Mouse (Mus musculus) layer of hippocampus, adult 9-10 months (tissue): Measurements from ENCODE around the gene Kmt2e.
A peak's percentile ranks its signal among the peaks of the same experiment; 100 is the strongest.

ENCODE experiments used
- DNase-seq: peaks from one replicate; pipeline ENCODE4 v3.0.0; 2022; ENCODE audit warnings: low spot score

The Kmt2e gene

GRCm38 (mm10) chr5:23410718-23411101 is 23.5 kb upstream of the Kmt2e start:
- no peak for DNase-seq

DNA sequence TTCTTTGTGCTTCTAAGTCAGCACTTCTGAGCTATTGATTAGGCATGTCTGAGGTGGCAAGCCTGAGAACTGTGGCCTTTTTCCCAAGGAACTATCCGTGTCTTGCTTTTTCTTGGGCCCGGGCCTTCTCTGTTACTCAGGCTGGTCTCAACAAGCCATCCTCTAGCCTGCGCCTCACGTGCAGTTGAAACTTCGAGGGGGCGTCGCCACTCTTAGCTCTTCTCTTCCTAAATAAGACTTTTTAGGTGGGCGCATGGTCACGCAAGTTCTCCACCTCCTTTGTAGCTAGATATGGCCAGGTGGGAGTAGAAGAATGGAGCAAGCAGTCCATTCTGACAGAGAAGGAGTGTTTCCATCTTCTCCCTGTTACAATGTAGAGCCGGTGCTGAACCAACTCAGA is 22.6 kb upstream of the Kmt2e start:
- DNase-seq: no peak

GRCm38 (mm10) chr5:23412247-23412948 is 21.8 kb upstream of the Kmt2e start:
- no peak for DNase-seq

GRCm38 (mm10) chr5:23413058-23413457 is 21.2 kb upstream of the Kmt2e start:
- DNase-seq: no peak

GRCm38 (mm10) chr5:23413575-23414470 is 20.4 kb upstream of the Kmt2e start:
- no peak for DNase-seq

DNA sequence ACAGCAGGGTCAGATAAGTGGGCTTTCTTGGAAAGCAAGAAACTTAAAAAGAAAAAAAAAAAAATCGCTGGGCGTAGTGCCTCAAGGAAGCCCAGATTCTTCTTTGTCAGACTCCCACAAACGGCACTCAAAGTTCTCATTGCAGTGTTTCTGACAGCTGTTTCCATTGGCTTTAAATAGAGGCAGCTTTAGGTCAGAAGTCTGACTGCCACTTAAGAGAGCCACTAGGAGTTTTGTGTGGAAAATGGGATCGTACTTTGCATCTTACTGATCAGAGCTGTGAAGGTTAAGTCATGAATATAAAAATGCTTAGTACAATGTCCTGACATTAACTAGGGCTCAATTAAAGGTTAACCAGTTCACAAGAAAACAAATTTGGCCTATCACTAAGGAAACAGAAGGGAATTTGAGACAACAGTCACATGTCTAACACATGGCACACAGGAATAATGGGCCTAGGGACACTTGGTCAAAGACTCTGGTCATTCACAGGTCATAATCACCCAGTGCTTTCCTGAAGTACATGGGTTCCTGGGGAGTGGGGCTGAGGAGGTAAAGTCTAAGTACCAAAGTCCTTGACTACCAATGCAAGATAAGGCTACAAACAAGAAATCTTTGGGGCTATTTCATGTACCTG is 19.6 kb upstream of the Kmt2e start:
- no peak for DNase-seq

GRCm38 (mm10) chr5:23415571-23416285 is 18.5 kb upstream of the Kmt2e start:
- DNase-seq: peak; percentile 78

DNA sequence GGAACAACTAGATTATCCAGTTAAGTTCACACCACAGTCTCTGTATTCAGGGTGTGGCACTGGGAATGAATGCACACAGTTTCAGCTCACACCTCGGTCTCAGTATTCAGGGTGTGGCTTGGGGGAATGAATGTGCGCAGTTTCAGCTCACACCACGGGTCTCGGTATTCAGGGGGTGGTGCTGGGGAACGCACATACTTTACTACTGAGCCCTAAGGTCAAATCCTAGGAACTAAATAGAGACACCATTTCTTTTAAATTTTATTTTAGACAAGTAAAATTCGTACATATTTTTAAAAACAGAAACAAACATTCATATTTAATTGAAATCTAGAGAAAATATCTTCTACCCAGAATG is 18.0 kb upstream of the Kmt2e start:
- no peak for DNase-seq

DNA sequence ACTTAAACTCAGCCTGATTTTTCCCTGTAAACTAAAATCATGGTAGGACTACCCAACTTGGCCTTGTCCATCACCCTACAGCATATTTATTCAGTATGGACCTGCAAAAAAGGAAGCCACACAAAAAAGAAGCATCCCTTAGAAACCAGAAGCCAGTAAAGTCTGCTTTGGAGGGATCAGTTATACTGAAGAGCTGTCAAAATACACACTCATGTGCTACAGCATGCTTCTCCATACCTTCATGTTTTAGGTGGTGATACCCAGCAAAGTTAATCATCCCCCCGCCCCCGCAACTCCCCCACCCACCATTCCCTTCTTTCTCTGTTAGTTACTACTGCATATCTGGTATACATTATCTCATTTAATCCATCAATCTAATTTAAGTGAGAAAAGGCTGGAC is 16.5 kb upstream of the Kmt2e start:
- DNase-seq: no peak

- peak; percentile 50 for DNase-seq
Measured at GRCm38 (mm10) chr5:23418147-23418781, 16.0 kb upstream of the Kmt2e start.

DNA sequence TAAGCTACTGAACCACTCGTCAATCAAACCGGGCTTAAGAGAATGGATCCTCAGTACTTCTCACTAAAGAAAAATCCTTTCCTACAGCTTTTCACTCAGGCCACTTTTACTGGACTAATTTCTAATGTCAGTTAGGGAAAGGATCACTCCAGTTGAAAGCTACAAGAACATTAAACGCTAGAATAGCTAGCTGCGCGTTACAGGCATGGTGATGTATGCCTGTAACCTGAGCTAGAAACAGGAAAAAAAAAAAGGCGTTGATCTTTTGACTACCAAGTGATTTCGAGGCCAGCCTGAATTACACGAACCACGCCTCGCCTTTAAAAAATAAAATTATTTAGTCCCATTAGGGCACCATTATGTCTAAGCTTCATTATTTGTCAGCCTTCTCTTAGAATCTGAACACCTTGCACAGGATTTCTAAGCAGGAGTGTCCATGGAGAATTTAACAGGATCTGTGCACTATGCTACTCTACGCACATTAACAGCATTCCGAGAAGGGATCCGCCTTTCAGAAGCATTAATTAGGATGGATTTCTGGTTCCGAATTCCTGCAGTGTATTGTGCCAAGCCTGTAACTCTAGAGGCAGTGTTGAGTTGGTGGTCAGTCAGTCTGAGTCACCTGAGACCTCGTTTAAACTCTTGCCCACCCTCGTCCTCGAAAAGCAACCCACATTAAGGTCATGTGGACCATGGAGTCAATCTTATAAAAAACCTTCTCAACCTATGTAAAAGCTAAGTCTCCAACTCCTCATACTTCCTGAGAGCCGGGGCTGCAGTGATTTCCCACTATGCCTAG is 15.2 kb upstream of the Kmt2e start:
- DNase-seq: no peak

DNA sequence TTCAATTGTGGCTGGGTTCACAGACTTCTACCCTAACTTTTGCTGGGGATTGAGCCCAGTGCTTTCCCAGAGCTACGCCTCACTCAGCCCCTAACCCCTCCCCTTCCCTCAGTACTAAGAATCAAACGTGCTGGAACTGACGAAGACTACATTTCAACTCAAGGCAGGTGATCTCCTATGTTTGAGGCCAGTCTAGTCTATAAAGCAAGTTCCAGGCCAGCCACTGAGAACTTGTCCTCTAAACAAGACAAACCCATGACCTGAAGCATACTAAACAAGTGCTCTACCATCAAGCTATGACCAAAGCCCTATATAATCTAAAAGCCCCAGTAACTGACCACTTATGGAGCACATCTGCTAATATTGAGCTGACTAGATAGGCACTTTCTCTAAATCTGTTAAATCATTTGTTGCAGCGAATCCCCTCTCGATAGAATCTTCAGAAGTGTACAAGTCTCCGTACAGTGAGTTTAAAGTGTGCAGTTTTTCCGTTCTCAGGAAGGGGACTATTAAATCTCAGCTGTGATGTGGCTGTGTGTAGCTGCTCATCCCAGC is 14.5 kb upstream of the Kmt2e start:
- DNase-seq: no peak

DNA sequence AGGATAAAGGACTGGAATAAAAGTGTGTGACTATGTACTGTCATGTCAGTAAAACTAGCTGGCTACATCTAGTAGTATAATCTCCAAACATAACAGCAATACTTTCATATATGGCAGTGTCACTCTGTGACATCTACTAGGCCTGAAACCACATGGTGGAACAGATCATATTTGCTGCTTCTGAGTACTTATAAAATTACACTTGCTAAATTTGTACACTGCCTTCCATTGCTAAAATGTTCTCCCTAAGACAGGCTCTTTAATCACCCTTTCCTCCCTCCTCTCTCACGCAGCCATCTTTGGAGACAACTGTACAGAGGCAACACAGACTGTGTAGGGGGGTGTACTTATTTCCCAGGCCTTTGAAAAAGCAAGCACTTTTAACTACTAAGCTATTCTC is 13.8 kb upstream of the Kmt2e start:
- no peak for DNase-seq

GRCm38 (mm10) chr5:23421440-23421839 is 12.8 kb upstream of the Kmt2e start:
- DNase-seq: no peak

GRCm38 (mm10) chr5:23423036-23423435 is 11.2 kb upstream of the Kmt2e start:
- DNase-seq: no peak

DNA sequence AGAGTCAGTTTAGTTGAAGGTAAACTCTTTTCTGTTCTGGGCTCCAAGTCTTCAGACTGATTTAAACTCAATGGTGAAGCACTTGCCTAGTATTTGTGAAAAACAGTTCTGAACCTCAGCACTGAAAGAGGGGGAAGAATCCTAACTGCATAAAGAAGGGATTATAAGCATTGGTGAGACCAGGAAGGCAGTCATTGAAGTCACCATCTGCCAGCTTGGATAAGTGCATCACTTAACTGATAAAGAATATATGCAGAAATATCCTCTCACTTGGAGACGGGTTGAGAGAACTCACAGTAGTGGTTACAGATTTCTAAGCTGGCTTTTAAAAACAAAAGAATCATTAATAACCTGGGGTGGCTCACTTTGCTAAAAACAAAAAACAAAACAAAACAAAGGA is 6.7 kb upstream of the Kmt2e start:
- no peak for DNase-seq

DNA sequence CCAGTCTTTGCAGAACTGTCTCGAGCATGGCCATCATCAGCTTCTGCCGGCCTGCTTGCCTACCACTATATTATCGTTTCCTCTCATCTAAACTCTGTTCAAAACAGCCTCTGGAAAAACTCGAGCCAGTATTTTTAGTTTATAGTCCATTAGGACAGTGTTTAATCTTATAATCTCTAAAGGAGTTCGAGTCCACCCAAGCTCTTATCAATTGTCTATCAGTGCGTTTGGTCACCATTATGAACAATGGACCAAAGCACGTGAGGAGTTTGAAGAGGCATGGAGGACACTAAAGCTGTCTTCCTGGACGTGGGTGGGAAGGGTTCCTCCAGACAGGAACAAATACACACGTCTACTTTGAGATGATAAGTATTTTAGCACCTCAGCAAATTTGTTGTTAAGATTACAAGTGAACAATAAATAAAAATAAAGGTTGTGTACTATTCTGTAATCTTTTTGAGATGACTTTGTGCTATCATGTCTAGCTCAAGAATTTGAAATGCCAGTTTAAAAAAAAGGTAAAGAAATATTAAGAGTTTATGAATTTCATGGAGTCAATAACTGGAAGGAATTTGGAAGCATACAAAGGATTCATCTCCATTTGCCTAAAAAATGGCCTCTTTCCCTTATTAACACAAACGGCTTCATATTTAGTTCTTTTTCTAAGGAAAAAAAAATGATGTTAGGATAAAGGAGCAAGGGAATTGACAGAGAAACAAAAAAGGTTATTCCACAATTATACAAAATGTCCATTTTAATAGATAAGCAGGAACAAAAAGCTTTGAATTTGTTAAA is 3.0 kb upstream of the Kmt2e start:
- DNase-seq: no peak

DNA sequence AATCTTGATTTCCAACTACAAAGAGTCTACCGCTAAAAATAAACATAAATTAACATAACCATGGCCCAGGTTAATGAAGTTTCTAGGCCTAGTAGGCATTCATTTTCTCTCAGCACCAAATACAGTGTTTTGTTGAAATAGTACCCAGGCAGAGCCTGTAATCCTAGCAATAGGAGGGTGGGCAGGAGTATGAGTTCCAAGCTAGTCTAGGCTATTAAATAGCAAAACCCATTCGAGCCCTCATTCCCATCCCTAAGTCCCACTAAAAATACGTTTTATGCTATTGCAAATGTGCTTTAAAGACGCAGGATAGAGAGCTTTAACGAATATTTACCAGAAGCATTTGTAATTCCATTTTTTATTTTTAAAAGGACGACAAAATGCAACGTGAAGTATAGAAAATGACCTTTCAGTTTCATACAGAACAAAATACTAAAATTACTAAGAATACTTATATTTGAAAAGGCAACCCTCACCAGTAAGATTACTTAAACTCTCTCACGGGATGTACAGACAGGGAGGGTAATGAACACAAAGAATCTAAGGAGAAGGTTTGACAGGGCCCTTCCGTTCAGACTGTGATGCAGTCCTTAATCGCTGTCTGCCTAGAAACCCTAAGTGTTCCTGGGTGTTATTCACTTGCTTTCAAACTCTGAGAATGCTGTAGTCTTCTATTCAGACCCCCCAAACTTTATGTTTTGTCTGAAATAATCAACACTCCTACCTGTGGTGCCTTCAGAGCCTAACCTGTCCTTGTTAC is 2.1 kb upstream of the Kmt2e start:
- DNase-seq: no peak
